Mouse (Mus musculus) stomach, embryonic 15.5 days (tissue): ENCODE results near the gene Krt17. TPM values are rescaled to one million over a fixed set of nuclear protein-coding genes. Genes with fewer than 3 reads are reported as not detected.
"Not testable (repeated sequence)": the region's sequence is repeated elsewhere in the genome, so short reads cannot be mapped to it uniquely, and the experiment has no call there.

Source experiments
- ATAC-seq: fragments of 200-750 bp; cut with Nextera tagmentation; 2 replicates; pipeline ENCODE4 v1.8.0; 2017; ENCODE audit warnings: low read depth, moderate number of reproducible peaks, moderate TSS enrichment; ENCODE audit not compliant: insufficient read depth, low FRiP score
- H3K27ac ChIP-seq: fragments of 300-500 bp; sonication (generic); 2 replicates; pipeline ENCODE4 v1.5.1; 2015; ENCODE audit warnings: mild to moderate bottlenecking, inconsistent platforms
- H3K27me3 ChIP-seq: fragments of 300-500 bp; sonication (generic); replicated peaks from 2 replicates; pipeline ENCODE4 v1.6.1; 2015; ENCODE audit warnings: inconsistent platforms
- H3K36me3 ChIP-seq: fragments of 300-500 bp; sonication (generic); 2 replicates; pipeline ENCODE4 v1.6.1; 2015; ENCODE audit warnings: inconsistent platforms
- H3K4me1 ChIP-seq: fragments of 300-500 bp; sonication (generic); 2 replicates; pipeline ENCODE4 v1.6.1; 2015; ENCODE audit warnings: inconsistent platforms
- H3K4me2 ChIP-seq: fragments of 300-500 bp; sonication (generic); 2 replicates; pipeline ENCODE4 v1.6.1; 2015; ENCODE audit warnings: mild to moderate bottlenecking, inconsistent platforms
- H3K4me3 ChIP-seq: fragments of 300-500 bp; sonication (generic); replicated peaks from 2 replicates; pipeline ENCODE4 v1.5.1; 2015; ENCODE audit warnings: inconsistent platforms
- H3K9ac ChIP-seq: fragments of 300-500 bp; sonication (generic); 2 replicates; pipeline ENCODE4 v1.6.1; 2015; ENCODE audit warnings: inconsistent platforms
- H3K9me3 ChIP-seq: fragments of 300-500 bp; sonication (generic); 2 replicates; pipeline ENCODE4 v1.6.1; 2016; ENCODE audit warnings: inconsistent platforms
- WGBS: fragments of 180-500 bp; shearing (Covaris S2); methylation state at CpG from one replicate; pipeline ENCODE4 v1.1.7; 2015; 5-methylcytosine and 5-hydroxymethylcytosine counted together
- polyA plus RNA-seq: library from polyadenylated mRNA; unstranded; fragments of >200 nt; fragmentation: Nextera tagmentation; extraction: Ambion mirVana; gene quantifications from 2 replicates; pipeline ENCODE4 v1.2.1, GENCODE M21; 2015

The Krt17 gene
- 24.8 and 28.8 TPM in 2 replicates for polyA plus RNA-seq

DNA sequence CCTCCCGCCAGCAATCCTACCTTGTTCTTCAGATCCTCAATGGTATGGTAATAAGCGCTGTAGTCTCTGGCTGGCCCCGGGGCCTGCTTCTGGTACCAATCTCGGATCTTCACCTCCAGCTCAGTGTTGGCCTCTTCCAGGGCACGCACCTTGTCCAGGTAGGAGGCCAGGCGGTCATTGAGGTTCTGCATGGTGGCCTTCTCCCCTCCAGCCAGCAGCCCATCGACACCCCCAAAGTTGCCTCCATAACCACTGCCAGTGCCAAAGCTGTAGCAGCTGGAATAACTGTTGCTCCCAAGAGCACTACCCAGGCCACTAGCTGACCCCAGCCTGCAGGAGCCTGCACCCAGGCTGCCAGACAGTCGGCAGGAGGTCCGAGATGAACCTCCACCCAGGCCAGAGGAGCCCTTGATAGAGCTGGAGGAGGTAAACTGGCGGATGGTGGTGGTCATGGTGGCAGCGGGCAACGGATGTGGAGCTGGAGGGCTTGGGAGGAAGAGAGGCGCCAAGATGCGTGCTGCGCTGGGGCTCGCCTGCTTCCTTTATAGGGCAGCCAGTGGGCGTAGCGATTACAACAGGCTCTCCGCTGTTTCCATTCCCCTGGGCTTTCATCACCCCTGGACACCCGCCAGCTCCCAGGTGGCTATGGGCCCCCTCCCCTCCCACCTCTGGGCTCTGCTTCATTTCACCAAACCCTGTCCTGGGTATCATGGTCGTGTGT lies at the start of gene Krt17:
Krt17 (minus strand) TSS at position 516 of the 721 bp plus-strand sequence.
- H3K4me2 ChIP-seq: peak within 1 kb of the TSS; percentile 25; the same call in 1 of the 2 replicates
- no peaks in the 10 kb centered on the region for H3K9me3 ChIP-seq
- no peak within 1 kb of the TSS for H3K4me3 ChIP-seq
- ATAC-seq: no peak
- H3K27ac ChIP-seq: 0 out of 2 replicates have a peak within 1 kb of the TSS, but pooled peaks have one; percentile 54
- no peaks in the 10 kb centered on the region for H3K36me3 ChIP-seq
- 73% methylated on average over 21 of the region's 21 CpGs for whole genome bisulfite sequencing
- 0 out of 2 replicates have a peak, but pooled peaks cover 8% of the 10 kb centered on the region for H3K4me1 ChIP-seq
- no peak within 1 kb of the TSS for H3K9ac ChIP-seq
- no peaks in the 10 kb centered on the region for H3K27me3 ChIP-seq

DNA sequence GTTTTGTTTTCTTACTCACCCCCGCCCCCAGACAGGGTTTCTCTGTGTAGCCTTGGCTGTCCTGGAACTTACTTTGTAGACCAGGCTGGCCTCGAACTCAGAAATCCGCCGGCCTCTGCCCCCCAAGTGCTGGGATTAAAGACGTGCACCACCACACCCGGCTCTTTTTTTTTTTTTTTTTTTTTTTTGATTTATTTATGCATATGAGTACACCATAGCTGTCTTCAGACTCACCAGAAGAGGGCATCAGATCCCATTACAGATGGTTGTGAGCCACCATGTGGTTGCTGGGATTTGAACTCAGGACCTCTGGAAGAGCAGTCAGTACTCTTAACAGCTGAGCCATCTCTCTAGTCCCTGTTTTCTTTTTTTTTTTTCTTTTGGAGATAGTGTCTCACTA lies 47.8 kb upstream of the Krt17 start:
- H3K36me3 ChIP-seq, H3K4me1 ChIP-seq, H3K9ac ChIP-seq, H3K27ac ChIP-seq, H3K9me3 ChIP-seq, H3K4me2 ChIP-seq, H3K4me3 ChIP-seq, ATAC-seq, H3K27me3 ChIP-seq: not testable (repeated sequence)
- WGBS: 79% methylated on average over 6 of the region's 6 CpGs

- Histone ChIP-seq H3K27me3 (no peaks in the 10 kb centered on the region), H3K27ac (no peak overlapping the region), H3K4me1 (no peaks in the 10 kb centered on the region), H3K4me3 (no peak overlapping the region), H3K9me3 (no peaks in the 10 kb centered on the region), H3K36me3 (no peaks in the 10 kb centered on the region), H3K9ac (no peak overlapping the region), H3K4me2 (no peak overlapping the region)
- WGBS: 81% methylated on average over 5 of the region's 5 CpGs
- ATAC-seq: no peak
These were observed 47.1 kb upstream of the Krt17 start for GRCm38 (mm10) chr11:100307900-100308299.

GRCm38 (mm10) chr11:100301292-100301691 lies 40.5 kb upstream of the Krt17 start:
- H3K36me3 ChIP-seq: no peaks in the 10 kb centered on the region
- H3K4me1 ChIP-seq: peaks cover 6% of the 10 kb centered on the region; the same call in 1 of the 2 replicates
- H3K4me3 ChIP-seq: no peak overlapping the region
- no peaks in the 10 kb centered on the region for H3K27me3 ChIP-seq
- H3K4me2 ChIP-seq: no peak overlapping the region
- WGBS: 80% methylated on average over 5 of the region's 5 CpGs
- no peak for ATAC-seq
- no peak overlapping the region for H3K9ac ChIP-seq
- H3K9me3 ChIP-seq: no peaks in the 10 kb centered on the region
- no peak overlapping the region for H3K27ac ChIP-seq

GRCm38 (mm10) chr11:100300293-100300692 lies 39.5 kb upstream of the Krt17 start:
- Histone ChIP-seq H3K36me3 (no peaks in the 10 kb centered on the region), H3K4me3 (no peak overlapping the region), H3K4me2 (no peak overlapping the region), H3K9me3 (no peaks in the 10 kb centered on the region), H3K27ac (no peak overlapping the region), H3K9ac (no peak overlapping the region), H3K4me1 (peaks cover 6% of the 10 kb centered on the region; the same call in 1 of the 2 replicates), H3K27me3 (no peaks in the 10 kb centered on the region)
- 8% methylated on average over 5 of the region's 5 CpGs for WGBS
- ATAC-seq: no peak

GRCm38 (mm10) chr11:100298274-100299036 lies 37.6 kb upstream of the Krt17 start:
- Histone ChIP-seq H3K4me1 (peaks cover 6% of the 10 kb centered on the region; the same call in 1 of the 2 replicates), H3K4me3 (0 out of 2 replicates have a peak overlapping the region, but pooled peaks have one; percentile 4), H3K36me3 (no peaks in the 10 kb centered on the region), H3K27ac (no peak overlapping the region), H3K27me3 (no peaks in the 10 kb centered on the region), H3K4me2 (peak overlapping the region; percentile 47), H3K9me3 (no peaks in the 10 kb centered on the region), H3K9ac (no peak overlapping the region; the same call in 1 of the 2 replicates)
- WGBS: 18% methylated on average over 18 of the region's 18 CpGs
- no peak for ATAC-seq

GRCm38 (mm10) chr11:100297801-100298200 lies 37.0 kb upstream of the Krt17 start:
- 24% methylated on average over 5 of the region's 5 CpGs for WGBS
- no peaks in the 10 kb centered on the region for H3K36me3 ChIP-seq
- H3K4me2 ChIP-seq: peak overlapping the region; percentile 47
- peaks cover 6% of the 10 kb centered on the region; the same call in 1 of the 2 replicates for H3K4me1 ChIP-seq
- no peaks in the 10 kb centered on the region for H3K27me3 ChIP-seq
- H3K4me3 ChIP-seq: 0 out of 2 replicates have a peak overlapping the region, but pooled peaks have one; percentile 4
- H3K9me3 ChIP-seq: no peaks in the 10 kb centered on the region
- no peak for ATAC-seq
- no peak overlapping the region for H3K27ac ChIP-seq
- no peak overlapping the region; the same call in 1 of the 2 replicates for H3K9ac ChIP-seq

- 0 out of 2 replicates have a peak, but pooled peaks have one; percentile 33 for ATAC-seq
- Histone ChIP-seq H3K4me2 (no peak overlapping the region), H3K4me1 (peaks cover 11% of the 10 kb centered on the region), H3K27ac (no peak overlapping the region), H3K4me3 (no peak overlapping the region), H3K9me3 (no peaks in the 10 kb centered on the region), H3K27me3 (no peaks in the 10 kb centered on the region), H3K9ac (no peak overlapping the region), H3K36me3 (no peaks in the 10 kb centered on the region)
- WGBS: 4% methylated on average over 10 of the region's 10 CpGs
These were observed 34.5 kb upstream of the Krt17 start for GRCm38 (mm10) chr11:100295308-100295707.

DNA sequence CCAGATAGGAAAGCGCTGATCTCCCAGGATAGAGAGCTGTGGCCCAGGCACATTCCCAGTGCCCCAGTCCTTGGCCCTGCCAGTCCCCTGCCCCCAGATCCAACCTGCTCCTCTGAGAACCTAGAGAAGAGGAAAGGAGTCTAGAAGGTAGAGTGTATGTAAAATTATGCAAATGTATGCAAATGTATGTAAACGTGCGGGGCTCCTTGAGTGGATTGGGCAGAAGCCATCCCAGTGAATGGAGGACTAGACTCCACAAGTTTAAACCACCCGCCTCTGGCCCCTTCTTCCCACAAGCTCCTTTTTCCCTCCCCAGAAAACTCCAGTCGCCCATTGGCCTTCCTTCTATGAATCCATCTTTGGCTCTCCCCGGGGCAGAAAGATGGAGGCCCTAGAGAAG lies 32.1 kb upstream of the Krt17 start:
- H3K9ac ChIP-seq: no peak overlapping the region
- H3K4me3 ChIP-seq: no peak overlapping the region
- ATAC-seq: no peak
- WGBS: 65% methylated on average over 6 of the region's 6 CpGs
- peaks cover 21% of the 10 kb centered on the region for H3K4me1 ChIP-seq
- H3K27me3 ChIP-seq: no peaks in the 10 kb centered on the region
- no peak overlapping the region for H3K4me2 ChIP-seq
- H3K36me3 ChIP-seq: no peaks in the 10 kb centered on the region
- no peak overlapping the region for H3K27ac ChIP-seq
- no peaks in the 10 kb centered on the region for H3K9me3 ChIP-seq

DNA sequence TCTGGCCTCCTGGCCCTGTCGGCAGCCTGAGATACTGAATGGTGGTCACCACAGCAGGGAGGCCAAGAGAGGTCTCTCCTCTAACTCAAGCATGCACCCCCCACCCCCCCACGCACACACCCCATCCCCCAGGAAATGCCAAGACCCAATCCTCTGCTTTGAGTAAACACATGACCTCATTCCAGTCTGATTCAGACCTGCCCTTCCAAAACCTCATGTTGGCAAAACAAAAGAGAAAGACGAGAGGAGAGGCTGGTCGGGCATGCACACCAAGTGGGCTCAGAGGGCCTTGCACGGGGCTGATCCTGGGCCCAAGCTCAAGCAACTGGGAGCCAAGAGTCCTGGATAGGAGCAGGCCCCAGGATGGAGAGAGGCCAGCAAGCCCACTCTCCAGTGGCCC lies 29.4 kb upstream of the Krt17 start:
- WGBS: 29% methylated on average over 5 of the region's 5 CpGs
- ATAC-seq: no peak
- Histone ChIP-seq H3K4me1 (peaks cover 30% of the 10 kb centered on the region), H3K4me3 (no peak overlapping the region), H3K9me3 (no peaks in the 10 kb centered on the region), H3K27me3 (no peaks in the 10 kb centered on the region), H3K9ac (no peak overlapping the region), H3K27ac (peak overlapping the region; percentile 93), H3K36me3 (no peaks in the 10 kb centered on the region), H3K4me2 (no peak overlapping the region)

GRCm38 (mm10) chr11:100288942-100289341 lies 28.1 kb upstream of the Krt17 start:
- no peak overlapping the region for H3K9ac ChIP-seq
- H3K4me1 ChIP-seq: peaks cover 30% of the 10 kb centered on the region
- WGBS: 53% methylated on average over 6 of the region's 6 CpGs
- no peak overlapping the region for H3K4me3 ChIP-seq
- H3K27me3 ChIP-seq: no peaks in the 10 kb centered on the region
- H3K4me2 ChIP-seq: no peak overlapping the region
- peak overlapping the region; percentile 93 for H3K27ac ChIP-seq
- H3K9me3 ChIP-seq: no peaks in the 10 kb centered on the region
- H3K36me3 ChIP-seq: no peaks in the 10 kb centered on the region
- ATAC-seq: peak; percentile 33

GRCm38 (mm10) chr11:100287024-100287423 lies 26.2 kb upstream of the Krt17 start:
- no peaks in the 10 kb centered on the region for H3K27me3 ChIP-seq
- 36% methylated on average over 10 of the region's 10 CpGs for WGBS
- no peaks in the 10 kb centered on the region for H3K36me3 ChIP-seq
- no peaks in the 10 kb centered on the region for H3K9me3 ChIP-seq
- peak overlapping the region; percentile 93 for H3K27ac ChIP-seq
- H3K4me2 ChIP-seq: no peak overlapping the region
- no peak overlapping the region for H3K9ac ChIP-seq
- no peak overlapping the region for H3K4me3 ChIP-seq
- ATAC-seq: peak; percentile 88
- peaks cover 30% of the 10 kb centered on the region for H3K4me1 ChIP-seq
